Mouse (Mus musculus) neural tube, embryonic 12.5 days (tissue): ENCODE results near the gene Cenpu. TPM values are rescaled to one million over a fixed set of nuclear protein-coding genes. Genes with fewer than 3 reads are reported as not detected.

ENCODE experiments used
- ATAC-seq: fragments of 200-750 bp; cut with Nextera tagmentation; 2 replicates; pipeline ENCODE4 v1.8.0; 2017; ENCODE audit warnings: low read depth, mild to moderate bottlenecking, moderate TSS enrichment, moderate library complexity; ENCODE audit not compliant: low FRiP score
- H3K27ac ChIP-seq: fragments of 300-500 bp; sonication (generic); 2 replicates; pipeline ENCODE4 v1.5.1; 2016
- H3K27me3 ChIP-seq: fragments of 300-500 bp; sonication (generic); replicated peaks from 2 replicates; pipeline ENCODE4 v1.6.1; 2016; ENCODE audit warnings: mild to moderate bottlenecking
- H3K36me3 ChIP-seq: fragments of 300-500 bp; sonication (generic); 2 replicates; pipeline ENCODE4 v1.6.1; 2016; ENCODE audit warnings: mild to moderate bottlenecking
- H3K4me1 ChIP-seq: fragments of 300-500 bp; sonication (generic); 2 replicates; pipeline ENCODE4 v1.6.1; 2016
- H3K4me2 ChIP-seq: fragments of 300-500 bp; sonication (generic); replicated peaks from 2 replicates; pipeline ENCODE4 v1.6.1; 2016; ENCODE audit warnings: mild to moderate bottlenecking
- H3K4me3 ChIP-seq: fragments of 300-500 bp; sonication (generic); 2 replicates; pipeline ENCODE4 v1.5.1; 2016
- H3K9ac ChIP-seq: fragments of 300-500 bp; sonication (generic); 2 replicates; pipeline ENCODE4 v1.6.1; 2016; ENCODE audit warnings: mild to moderate bottlenecking
- H3K9me3 ChIP-seq: fragments of 300-500 bp; sonication (generic); 2 replicates; pipeline ENCODE4 v1.6.1; 2016; ENCODE audit warnings: mild to moderate bottlenecking
- WGBS: fragments of 180-500 bp; shearing (Covaris S2); methylation state at CpG from one replicate; pipeline ENCODE4 v1.1.7; 2016; 5-methylcytosine and 5-hydroxymethylcytosine counted together
- polyA plus RNA-seq: library from polyadenylated mRNA; unstranded; fragments of >200 nt; fragmentation: Nextera tagmentation; extraction: Ambion mirVana; gene quantifications from 2 replicates; pipeline ENCODE4 v1.2.1, GENCODE M21; 2016

The Cenpu gene
- polyA plus RNA-seq, 1 experiment from 2014 or later, result 15.8 TPM

DNA sequence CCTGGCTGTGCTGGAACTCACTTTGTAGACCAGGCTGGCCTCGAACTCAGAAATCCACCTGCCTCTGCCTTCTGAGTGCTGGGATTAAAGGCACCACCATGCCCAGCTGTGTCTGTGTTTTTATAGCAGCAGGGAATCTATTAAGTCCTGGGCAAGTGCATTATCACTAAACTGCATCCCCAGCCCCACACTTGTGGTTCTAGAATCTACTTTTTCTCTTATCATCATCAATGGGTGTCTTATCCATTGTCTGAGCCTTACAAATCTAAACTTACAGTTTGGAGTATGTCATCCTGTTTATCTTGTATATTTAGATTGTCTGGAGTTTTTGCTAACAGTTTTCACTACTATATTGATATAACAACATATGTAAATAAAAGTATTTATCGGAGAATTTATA is 36.8 kb downstream of the Cenpu start:
- WGBS, result 94% methylated on average over 2 of the region's 2 CpGs
- Histone ChIP-seq H3K4me2 (no peak overlapping the region), H3K4me1 (no peaks in the 10 kb centered on the region), H3K9ac (no peak overlapping the region), H3K9me3 (no peaks in the 10 kb centered on the region), H3K27ac (no peak overlapping the region), H3K4me3 (no peak overlapping the region), H3K36me3 (no peaks in the 10 kb centered on the region), H3K27me3 (no peaks in the 10 kb centered on the region)
- ATAC-seq, result no peak

- H3K9me3 ChIP-seq, result no peaks in the 10 kb centered on the region
- H3K9ac ChIP-seq, result no peak overlapping the region
- no peaks in the 10 kb centered on the region for H3K27me3 ChIP-seq
- no peaks in the 10 kb centered on the region for H3K4me1 ChIP-seq
- 88% methylated on average over 8 of the region's 8 CpGs for WGBS
- H3K4me2 ChIP-seq, result no peak overlapping the region
- no peak overlapping the region for H3K27ac ChIP-seq
- ATAC-seq, result no peak
- H3K36me3 ChIP-seq, result no peaks in the 10 kb centered on the region
- H3K4me3 ChIP-seq, result no peak overlapping the region
These were observed 41.2 kb downstream of the Cenpu start for GRCm38 (mm10) chr8:46593067-46593466.

DNA sequence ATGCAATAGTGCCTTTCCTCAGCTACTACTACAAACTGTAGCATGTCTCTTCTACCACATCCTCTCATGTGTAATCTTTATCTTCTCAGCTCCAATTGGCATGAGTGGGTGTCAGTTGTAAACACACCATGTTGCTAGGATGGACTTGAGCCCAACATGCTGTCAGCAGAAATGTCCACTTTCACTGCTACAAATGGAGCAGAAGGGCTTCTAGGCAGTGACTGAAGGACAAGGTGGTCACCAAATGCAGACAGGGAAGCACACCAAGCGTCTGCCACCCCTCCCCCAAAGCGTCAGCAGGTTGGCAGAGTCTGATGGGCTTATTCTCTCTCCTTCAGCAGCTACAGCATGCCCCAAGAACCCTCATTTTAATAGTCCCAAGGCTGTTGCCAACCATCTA is 41.9 kb downstream of the Cenpu start:
- no peaks in the 10 kb centered on the region for H3K36me3 ChIP-seq
- no peaks in the 10 kb centered on the region for H3K4me1 ChIP-seq
- no peaks in the 10 kb centered on the region for H3K27me3 ChIP-seq
- ATAC-seq, result no peak
- 90% methylated on average over 2 of the region's 2 CpGs for WGBS
- H3K9me3 ChIP-seq, result no peaks in the 10 kb centered on the region
- H3K9ac ChIP-seq, result no peak overlapping the region
- H3K27ac ChIP-seq, result no peak overlapping the region
- H3K4me2 ChIP-seq, result no peak overlapping the region
- no peak overlapping the region for H3K4me3 ChIP-seq

- WGBS, result 83% methylated on average over 2 of the region's 2 CpGs
- no peaks in the 10 kb centered on the region for H3K9me3 ChIP-seq
- H3K4me1 ChIP-seq, result no peaks in the 10 kb centered on the region
- H3K27me3 ChIP-seq, result no peaks in the 10 kb centered on the region
- no peak overlapping the region for H3K4me3 ChIP-seq
- no peaks in the 10 kb centered on the region for H3K36me3 ChIP-seq
- H3K27ac ChIP-seq, result no peak overlapping the region
- H3K4me2 ChIP-seq, result no peak overlapping the region
- ATAC-seq, result no peak
- H3K9ac ChIP-seq, result no peak overlapping the region
These were observed 43.8 kb downstream of the Cenpu start for GRCm38 (mm10) chr8:46595593-46595992.

DNA sequence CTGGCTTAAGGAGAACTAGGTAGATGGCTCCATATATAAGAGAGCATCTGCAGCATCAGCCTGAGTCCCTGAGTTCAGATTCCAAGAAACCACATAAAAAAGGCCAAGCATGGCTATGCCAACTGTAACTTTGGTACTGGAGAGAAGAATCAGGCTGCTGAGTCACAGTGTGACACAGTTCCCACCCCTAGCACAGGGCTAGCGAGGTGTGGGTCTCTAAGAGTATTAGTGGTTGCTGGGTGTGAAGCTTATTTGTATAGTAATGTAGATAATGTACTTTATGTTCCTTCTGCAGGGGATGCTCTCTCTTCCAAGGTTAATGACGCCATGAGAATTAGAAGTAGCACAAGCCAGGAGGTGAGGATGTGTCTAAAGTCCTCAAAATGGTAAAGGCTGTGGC is 44.7 kb downstream of the Cenpu start:
- WGBS, result 90% methylated on average over 2 of the region's 2 CpGs
- Histone ChIP-seq H3K9me3 (no peaks in the 10 kb centered on the region), H3K4me2 (no peak overlapping the region), H3K4me1 (no peaks in the 10 kb centered on the region), H3K27me3 (no peaks in the 10 kb centered on the region), H3K4me3 (no peak overlapping the region), H3K9ac (no peak overlapping the region), H3K36me3 (no peaks in the 10 kb centered on the region), H3K27ac (no peak overlapping the region)
- ATAC-seq, result no peak

- Histone ChIP-seq H3K27ac (no peak overlapping the region), H3K9me3 (no peaks in the 10 kb centered on the region), H3K4me1 (no peaks in the 10 kb centered on the region), H3K4me3 (no peak overlapping the region), H3K36me3 (no peaks in the 10 kb centered on the region), H3K4me2 (no peak overlapping the region), H3K9ac (no peak overlapping the region), H3K27me3 (no peaks in the 10 kb centered on the region)
- ATAC-seq, result no peak
- 79% methylated on average over 2 of the region's 2 CpGs for WGBS
These were observed 45.6 kb downstream of the Cenpu start for GRCm38 (mm10) chr8:46597411-46597810.

GRCm38 (mm10) chr8:46598114-46598513 is 46.3 kb downstream of the Cenpu start:
- Histone ChIP-seq H3K4me1 (no peaks in the 10 kb centered on the region), H3K36me3 (no peaks in the 10 kb centered on the region), H3K9me3 (no peaks in the 10 kb centered on the region), H3K27ac (no peak overlapping the region), H3K9ac (no peak overlapping the region), H3K4me2 (no peak overlapping the region), H3K4me3 (no peak overlapping the region), H3K27me3 (no peaks in the 10 kb centered on the region)
- 97% methylated on average over 2 of the region's 2 CpGs for WGBS
- ATAC-seq, result no peak

GRCm38 (mm10) chr8:46598753-46599152 is 46.9 kb downstream of the Cenpu start:
- ATAC-seq, result no peak
- WGBS, result 95% methylated on average over 5 of the region's 5 CpGs
- Histone ChIP-seq H3K4me1 (no peaks in the 10 kb centered on the region), H3K36me3 (no peaks in the 10 kb centered on the region), H3K4me3 (no peak overlapping the region), H3K9ac (no peak overlapping the region), H3K4me2 (no peak overlapping the region), H3K27me3 (no peaks in the 10 kb centered on the region), H3K27ac (no peak overlapping the region), H3K9me3 (no peaks in the 10 kb centered on the region)

- no peaks in the 10 kb centered on the region for H3K36me3 ChIP-seq
- 95% methylated on average over 7 of the region's 7 CpGs for WGBS
These were observed 47.6 kb downstream of the Cenpu start for GRCm38 (mm10) chr8:46599314-46599904.

DNA sequence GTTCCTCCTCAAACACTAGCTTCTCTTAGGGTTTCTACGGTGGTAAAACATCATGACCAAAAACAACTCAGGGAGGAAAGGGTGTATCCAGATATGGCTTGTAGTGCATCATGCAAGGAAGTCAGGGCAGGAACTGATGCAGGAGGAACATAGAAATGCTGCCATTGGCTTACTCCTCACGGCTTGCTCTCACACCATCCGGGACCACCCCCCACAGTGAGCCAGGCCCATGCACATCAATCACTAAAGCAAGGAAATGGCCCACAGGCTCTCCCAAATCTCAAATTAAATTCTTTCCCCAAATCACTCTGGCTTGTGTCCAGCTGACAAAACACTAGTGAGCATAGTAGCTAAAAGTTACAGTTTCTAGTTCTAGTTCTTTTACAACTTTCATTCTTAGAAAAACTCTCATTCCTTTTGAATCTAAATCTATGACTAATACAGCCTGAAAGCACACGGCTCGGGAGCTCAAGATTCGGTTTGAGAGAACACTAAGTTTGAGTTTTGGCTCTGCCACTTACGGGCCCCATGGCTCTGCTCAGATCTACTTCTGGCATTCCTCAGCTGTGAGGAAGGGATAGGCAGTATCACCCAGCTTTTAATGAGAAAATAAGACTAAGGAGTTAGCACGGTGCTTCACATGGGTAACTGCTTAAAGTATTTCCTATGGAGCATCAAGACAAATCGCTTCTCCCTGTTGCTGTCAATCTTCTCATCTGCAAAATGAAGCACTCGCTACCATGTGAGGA is 49.3 kb downstream of the Cenpu start:
- Histone ChIP-seq H3K9ac (no peak overlapping the region), H3K36me3 (no peaks in the 10 kb centered on the region), H3K4me3 (no peak overlapping the region), H3K9me3 (no peaks in the 10 kb centered on the region), H3K4me2 (no peak overlapping the region), H3K4me1 (no peaks in the 10 kb centered on the region), H3K27me3 (no peaks in the 10 kb centered on the region), H3K27ac (no peak overlapping the region)
- ATAC-seq, result no peak
- WGBS, result 64% methylated on average over 10 of the region's 10 CpGs

More at GRCm38 (mm10) chr8:46599314-46599904, 47.6 kb downstream of the Cenpu start:
- H3K4me2 ChIP-seq, result no peak overlapping the region
- no peak for ATAC-seq
- H3K4me1 ChIP-seq, result no peaks in the 10 kb centered on the region
- H3K9ac ChIP-seq, result no peak overlapping the region
- no peaks in the 10 kb centered on the region for H3K9me3 ChIP-seq
- no peaks in the 10 kb centered on the region for H3K27me3 ChIP-seq
- no peak overlapping the region for H3K27ac ChIP-seq
- no peak overlapping the region for H3K4me3 ChIP-seq

- ATAC-seq, result no peak
- 85% methylated on average over 5 of the region's 5 CpGs for WGBS
- Histone ChIP-seq H3K4me2 (no peak overlapping the region), H3K36me3 (no peaks in the 10 kb centered on the region), H3K4me1 (no peaks in the 10 kb centered on the region), H3K9me3 (no peaks in the 10 kb centered on the region), H3K4me3 (no peak overlapping the region), H3K27ac (no peak overlapping the region), H3K27me3 (no peaks in the 10 kb centered on the region), H3K9ac (no peak overlapping the region)
These were observed 51.8 kb downstream of the Cenpu start for GRCm38 (mm10) chr8:46603587-46603986.

DNA sequence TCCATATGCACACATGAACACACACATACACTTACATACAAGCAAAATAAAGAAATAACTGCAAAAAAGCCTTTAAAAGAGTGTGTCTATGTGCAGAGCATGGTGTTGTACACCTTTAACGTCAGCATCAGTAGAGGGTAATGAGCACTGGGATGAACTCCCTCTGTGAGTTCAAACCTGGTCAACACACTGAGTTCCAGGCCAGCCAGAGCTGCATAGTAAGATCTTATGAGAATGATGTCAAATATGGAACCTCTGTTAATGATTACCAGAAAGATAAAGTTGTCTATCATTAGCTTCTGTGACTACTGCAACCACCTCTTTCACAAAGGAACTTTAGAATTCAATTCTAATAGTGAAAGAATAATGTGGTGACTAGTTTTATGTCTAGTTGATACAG is 55.1 kb downstream of the Cenpu start:
- Histone ChIP-seq H3K27me3 (no peaks in the 10 kb centered on the region), H3K27ac (no peak overlapping the region), H3K36me3 (no peaks in the 10 kb centered on the region), H3K4me3 (no peak overlapping the region), H3K9ac (no peak overlapping the region), H3K4me2 (no peak overlapping the region), H3K4me1 (no peaks in the 10 kb centered on the region), H3K9me3 (no peaks in the 10 kb centered on the region)
- ATAC-seq, result no peak
- 77% methylated on average over 1 of the region's 1 CpGs for WGBS

- no peak overlapping the region for H3K9ac ChIP-seq
- H3K4me2 ChIP-seq, result no peak overlapping the region
- no peak overlapping the region for H3K27ac ChIP-seq
- no peaks in the 10 kb centered on the region for H3K9me3 ChIP-seq
- H3K36me3 ChIP-seq, result no peaks in the 10 kb centered on the region
- no peaks in the 10 kb centered on the region for H3K4me1 ChIP-seq
- no peak for ATAC-seq
- no peak overlapping the region for H3K4me3 ChIP-seq
- 91% methylated on average over 8 of the region's 8 CpGs for WGBS
- H3K27me3 ChIP-seq, result no peaks in the 10 kb centered on the region
These were observed 59.7 kb downstream of the Cenpu start for GRCm38 (mm10) chr8:46611557-46611956.
